Mouse (Mus musculus) left cerebral cortex, adult 2 months (tissue): ENCODE data around the gene Gpx3. TPM values are rescaled to one million over a fixed set of nuclear protein-coding genes. Genes with fewer than 3 reads are reported as not detected.
A peak's percentile ranks its signal among the peaks of the same experiment; 100 is the strongest.
"Not testable (repeated sequence)": the region's sequence is repeated elsewhere in the genome, so short reads cannot be mapped to it uniquely, and the experiment has no call there.

Experiments
- DNase-seq, 2 experiments: peaks; one replicate each; pipeline ENCODE4 v3.0.0; 2021 to 2022; ENCODE audit warnings: low spot score in 2 of 2, mixed read lengths in 1 of 2; ENCODE audit errors: extremely low spot score in 1 of 2
- H3K27ac ChIP-seq: fragments of 200-600 bp; 2 replicates; pipeline ENCODE4 v1.8.1; 2022
- H3K4me3 ChIP-seq: fragments of 200-600 bp; 2 replicates; pipeline ENCODE4 v1.8.1; 2022
- CTCF ChIP-seq: fragments of 200-600 bp; IDR thresholded peaks from 2 replicates; pipeline ENCODE4 v1.8.1; 2022; ENCODE audit warnings: antibody characterized with exemption, mild to moderate bottlenecking, moderate library complexity
- intact Hi-C: fragments of 180-260 bp; cut with DNase I; formaldehyde crosslinking; loops from one replicate; pipeline ENCODE4 v1.15.1; 2025
- total RNA-seq, 2 experiments: library from RNA; stranded (reverse); gene quantifications; 2 replicates each; pipeline ENCODE4 v1.2.3; 2021

Gpx3 gene
- total RNA-seq, 2 experiments from 2014 or later: 6.2 to 10.2 TPM

DNA sequence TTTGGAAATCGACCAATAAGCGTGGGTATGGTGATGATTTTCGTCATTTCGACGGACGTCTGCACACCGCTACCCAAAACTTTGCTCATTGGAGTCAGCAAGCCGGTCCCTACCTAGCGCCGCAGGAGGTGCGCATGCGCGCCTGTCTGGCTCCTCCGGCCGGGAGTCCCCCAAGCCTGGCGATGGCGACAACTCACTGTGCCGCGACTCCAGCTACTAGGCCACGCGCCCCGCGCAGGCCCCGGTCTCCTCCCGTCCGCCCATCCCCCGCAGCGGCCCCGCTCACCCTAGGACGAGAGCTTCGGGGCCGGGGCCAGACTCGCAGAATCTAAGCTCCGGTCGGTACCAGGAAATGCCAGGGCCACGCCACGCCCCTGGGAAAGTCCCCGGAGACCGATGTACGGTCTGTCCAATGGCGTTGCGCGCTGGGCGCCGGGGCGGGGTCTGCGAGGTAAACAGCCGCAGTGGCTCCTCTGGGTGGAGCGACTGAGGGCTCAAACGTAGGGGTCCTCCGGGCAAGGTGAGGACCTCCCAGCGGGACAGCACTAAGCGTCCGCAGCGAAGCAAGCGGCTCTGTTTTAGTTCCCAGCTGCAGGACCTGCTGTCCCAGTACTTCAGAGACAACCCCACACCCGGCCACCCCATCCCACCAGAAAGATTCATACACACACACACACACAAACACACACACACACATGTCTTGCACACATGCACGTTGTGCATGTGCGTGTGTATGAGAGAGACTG, 53.7 kb downstream of the Gpx3 start:
- peak overlapping the region; percentile 97 for H3K27ac ChIP-seq
- TF ChIP-seq CTCF: no peak; the same call in 1 of the 2 replicates
- peak overlapping the region; percentile 76 for H3K4me3 ChIP-seq
- intact Hi-C loops: no loop called here
- peak; percentile 97 for DNase-seq

GRCm38 (mm10) chr11:54956912-54957311, 54.7 kb downstream of the Gpx3 start:
- DNase-seq: no peak
- TF ChIP-seq CTCF: no peak
- Histone ChIP-seq H3K27ac (no peak overlapping the region), H3K4me3 (no peak overlapping the region)
- intact Hi-C loops: no loop called here

DNA sequence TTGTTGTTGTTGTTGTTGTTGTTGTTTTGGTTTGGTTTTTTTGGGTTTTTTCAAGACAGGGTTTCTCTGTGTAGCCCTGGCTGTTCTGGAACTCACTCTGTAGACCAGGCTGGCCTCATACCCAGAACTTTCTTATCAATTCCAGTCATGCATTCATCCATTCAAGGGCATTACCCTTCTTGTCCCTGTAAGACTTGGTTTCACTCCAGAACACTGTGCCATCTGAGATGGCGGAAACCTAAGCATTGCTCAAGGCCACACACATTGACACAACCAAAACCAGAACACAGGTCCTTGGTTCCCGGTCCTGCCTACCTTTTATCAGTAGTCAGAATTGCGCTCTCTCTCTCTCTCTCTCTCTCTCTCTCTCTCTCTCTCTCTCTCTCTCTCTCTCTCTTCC, 55.5 kb downstream of the Gpx3 start:
- H3K4me3 ChIP-seq, intact Hi-C loops, DNase-seq, H3K27ac ChIP-seq: not testable (repeated sequence)

DNA sequence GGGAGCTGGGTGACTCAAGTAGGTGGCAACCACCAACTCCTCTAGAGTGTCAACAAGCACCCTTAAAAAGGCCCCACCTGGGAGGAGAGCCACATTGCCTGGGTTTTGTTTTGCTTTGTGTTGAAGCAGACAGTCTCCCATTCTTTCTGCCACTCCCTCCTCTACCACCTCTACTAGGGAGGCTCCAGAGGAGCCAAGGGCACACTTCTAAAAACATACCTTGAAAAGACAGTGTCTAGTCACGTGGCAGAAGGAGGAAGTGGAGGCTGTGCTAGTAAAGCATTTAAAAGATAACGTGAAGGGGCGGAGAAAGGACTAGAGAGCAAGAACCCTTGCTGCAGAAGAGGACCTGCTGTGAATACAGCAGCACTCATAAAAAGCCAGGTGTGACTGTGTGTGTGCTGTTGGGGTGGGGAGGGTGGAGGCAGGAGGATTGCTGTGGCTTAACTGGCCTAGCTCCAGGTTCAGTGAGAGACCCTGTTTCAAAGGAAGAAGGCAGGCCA, 56.4 kb downstream of the Gpx3 start:
- intact Hi-C loops: no loop called here
- no peak for TF ChIP-seq CTCF
- H3K4me3 ChIP-seq: no peak overlapping the region
- no peak for DNase-seq
- H3K27ac ChIP-seq: no peak overlapping the region

Other genes with a start within 250 kb of the Gpx3 start
- 100 to 1,000 TPM; 122 to 126 TPM for gene Cdc42se2, start 114.8 kb upstream of the Gpx3 start, total RNA-seq
- gene Lyrm7, start 41.5 kb upstream of the Gpx3 start, total RNA-seq: 10 to 100 TPM; 25.8 to 27.2 TPM
- 100 to 1,000 TPM; 234 to 245 TPM for gene Hint1, start 36.1 kb upstream of the Gpx3 start, total RNA-seq
- gene Tnip1, start 60.5 kb downstream of the Gpx3 start, total RNA-seq: 10 to 100 TPM; 38.3 to 38.4 TPM
- gene Anxa6, start 131.0 kb downstream of the Gpx3 start, total RNA-seq: 10 to 100 TPM; 85.5 to 86.7 TPM
- gene Ccdc69, start 175.7 kb downstream of the Gpx3 start, total RNA-seq: under 1 TPM in 1 of 2 experiments, not detected in 1; 0.32 TPM
- gene Gm2a, start 195.7 kb downstream of the Gpx3 start, total RNA-seq: 10 to 100 TPM; 30.6 to 30.7 TPM
- gene Slc36a3, start 249.3 kb downstream of the Gpx3 start, total RNA-seq: not detected